Mouse (Mus musculus) heart, embryonic 16.5 days (tissue): Measurements from ENCODE around the gene Ncl. TPM values are rescaled to one million over a fixed set of nuclear protein-coding genes. Genes with fewer than 3 reads are reported as not detected.

Source experiments
- ATAC-seq: fragments of 200-750 bp; cut with Nextera tagmentation; replicated peaks from 2 replicates; pipeline ENCODE4 v1.8.0; 2017; ENCODE audit warnings: moderate number of reproducible peaks; ENCODE audit not compliant: insufficient read depth, low FRiP score; ENCODE audit errors: extremely low read depth
- H3K27ac ChIP-seq: fragments of 300-500 bp; sonication (generic); 2 replicates; pipeline ENCODE4 v1.5.1; 2014; ENCODE audit warnings: mild to moderate bottlenecking, low read length, control low read depth, moderate library complexity
- H3K27me3 ChIP-seq: fragments of 300-500 bp; sonication (generic); 2 replicates; pipeline ENCODE4 v1.6.1; 2014; ENCODE audit warnings: low read length, mixed read lengths; ENCODE audit not compliant: control insufficient read depth, insufficient read depth
- H3K36me3 ChIP-seq: fragments of 300-500 bp; sonication (generic); 2 replicates; pipeline ENCODE4 v1.6.1; 2014; ENCODE audit not compliant: control insufficient read depth, insufficient read depth
- H3K4me1 ChIP-seq: fragments of 300-500 bp; sonication (generic); 2 replicates; pipeline ENCODE4 v1.6.1; 2014; ENCODE audit warnings: low read length, mixed read lengths; ENCODE audit not compliant: control insufficient read depth, insufficient read depth
- H3K4me2 ChIP-seq: fragments of 300-500 bp; sonication (generic); 2 replicates; pipeline ENCODE4 v1.6.1; 2014; ENCODE audit warnings: low read depth, mild to moderate bottlenecking, control low read depth, low read length
- H3K4me3 ChIP-seq: fragments of 300-500 bp; sonication (generic); 2 replicates; pipeline ENCODE4 v1.5.1; 2014; ENCODE audit warnings: mild to moderate bottlenecking, control low read depth, low read length
- H3K9ac ChIP-seq: fragments of 300-500 bp; sonication (generic); 2 replicates; pipeline ENCODE4 v1.6.1; 2014; ENCODE audit warnings: low read length, control low read depth
- H3K9me3 ChIP-seq: fragments of 300-500 bp; sonication (generic); replicated peaks from 2 replicates; pipeline ENCODE4 v1.6.1; 2016; ENCODE audit warnings: low read length; ENCODE audit not compliant: control insufficient read depth
- WGBS: fragments of 180-500 bp; shearing (Covaris S2); extraction: QIAGEN DNeasy Blood & Tissue Kit; methylation state at CpG from one replicate; pipeline ENCODE4 v1.1.7; 2014; 5-methylcytosine and 5-hydroxymethylcytosine counted together
- polyA plus RNA-seq: library from polyadenylated mRNA; unstranded; fragments of >200 nt; fragmentation: Nextera tagmentation; extraction: Ambion mirVana; gene quantifications from 2 replicates; pipeline ENCODE4 v1.2.1, GENCODE M21; 2015

Ncl gene
- polyA plus RNA-seq, result 230 and 276 TPM in 2 replicates

GRCm38 (mm10) chr1:86358906-86359797 is at the start of gene Ncl:
Gene Ncl (minus strand): TSS chr1:86359400.
- Histone ChIP-seq H3K27me3 (no peaks in the 10 kb centered on the region), H3K9ac (peak within 1 kb of the TSS; percentile 90), H3K36me3 (peaks cover 30% of the 10 kb centered on the region), H3K27ac (peak within 1 kb of the TSS; percentile 98), H3K4me1 (peaks cover 14% of the 10 kb centered on the region), H3K9me3 (no peaks in the 10 kb centered on the region), H3K4me3 (peak within 1 kb of the TSS; percentile 70), H3K4me2 (peak within 1 kb of the TSS; percentile 87)
- peak; percentile 98 for ATAC-seq
- WGBS, result under 1% methylated on average over 101 of the region's 102 CpGs

DNA sequence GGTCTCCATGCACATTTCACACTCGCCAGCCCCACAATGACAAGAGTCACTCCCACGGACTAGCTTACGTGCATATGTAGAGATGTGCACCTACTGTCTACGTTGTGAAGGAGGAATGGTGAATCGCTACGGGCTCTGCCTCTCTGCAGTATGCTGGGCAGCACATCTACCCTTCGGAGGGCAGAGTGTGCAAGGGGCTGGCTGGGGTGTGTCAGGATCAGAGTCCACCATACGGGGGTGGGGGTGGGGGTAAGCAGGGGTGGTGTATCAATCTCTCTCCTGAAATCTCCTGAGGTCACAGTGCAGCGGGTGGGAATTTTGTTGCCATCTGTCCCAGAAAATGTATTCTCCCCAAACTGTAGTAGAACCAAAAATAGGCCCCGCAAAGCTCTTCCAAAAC is 49.3 kb upstream of the Ncl start:
- ATAC-seq, result no peak
- Histone ChIP-seq H3K9ac (no peak overlapping the region), H3K27ac (no peak overlapping the region), H3K9me3 (peaks cover 5% of the 10 kb centered on the region; the same call in 1 of the 2 replicates), H3K36me3 (no peaks in the 10 kb centered on the region), H3K27me3 (no peaks in the 10 kb centered on the region), H3K4me2 (no peak overlapping the region), H3K4me1 (peaks cover 7% of the 10 kb centered on the region), H3K4me3 (no peak overlapping the region)
- 82% methylated on average over 10 of the region's 10 CpGs for WGBS

DNA sequence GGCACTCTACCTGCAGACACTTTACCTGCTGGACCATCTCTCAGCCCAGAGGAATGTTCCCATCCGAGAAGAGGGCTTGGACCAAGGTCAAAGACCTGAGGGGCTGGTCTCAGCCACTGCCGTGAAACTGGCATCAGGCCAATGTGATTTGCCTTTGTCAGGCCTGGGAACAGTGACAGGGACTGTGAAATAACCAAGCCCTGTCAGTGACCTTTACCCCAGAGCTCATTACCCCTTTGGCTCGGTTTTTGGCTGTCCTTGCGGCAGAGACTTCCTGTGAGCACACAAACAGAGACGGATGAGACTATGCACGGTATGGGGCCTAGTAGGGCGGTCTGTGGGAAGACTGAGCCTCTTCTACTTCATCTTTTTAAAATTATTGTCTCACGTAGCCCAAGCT is 47.7 kb upstream of the Ncl start:
- Histone ChIP-seq H3K4me2 (no peak overlapping the region), H3K27ac (peak overlapping the region; percentile 31), H3K9ac (no peak overlapping the region), H3K27me3 (no peaks in the 10 kb centered on the region), H3K36me3 (no peaks in the 10 kb centered on the region), H3K4me3 (no peak overlapping the region), H3K4me1 (peaks cover 7% of the 10 kb centered on the region), H3K9me3 (peaks cover 5% of the 10 kb centered on the region; the same call in 1 of the 2 replicates)
- no peak for ATAC-seq
- WGBS, result 41% methylated on average over 8 of the region's 8 CpGs

DNA sequence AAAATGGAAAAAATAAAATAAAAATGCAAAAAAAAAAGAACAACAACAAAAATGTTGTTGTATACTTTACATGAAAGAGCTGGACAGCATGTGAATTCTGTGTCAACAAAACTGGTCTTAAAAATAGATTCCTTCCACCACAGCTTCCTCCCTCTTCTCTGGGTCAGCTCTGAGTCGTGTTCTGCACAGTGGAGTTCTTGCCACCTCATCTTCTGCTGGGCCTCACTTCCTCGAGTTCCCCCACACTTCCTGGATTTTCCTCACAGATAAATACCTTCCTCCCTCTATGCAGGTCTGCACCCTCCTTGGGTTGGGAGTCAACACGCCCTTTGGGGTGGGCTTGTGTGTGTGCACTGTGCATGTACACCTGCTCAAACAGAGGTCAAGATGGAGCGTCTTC is 47.1 kb upstream of the Ncl start:
- Histone ChIP-seq H3K4me3 (no peak overlapping the region), H3K9ac (no peak overlapping the region), H3K36me3 (no peaks in the 10 kb centered on the region), H3K4me2 (no peak overlapping the region), H3K27ac (no peak overlapping the region; the same call in 1 of the 2 replicates), H3K9me3 (peaks cover 5% of the 10 kb centered on the region; the same call in 1 of the 2 replicates), H3K4me1 (peaks cover 7% of the 10 kb centered on the region), H3K27me3 (no peaks in the 10 kb centered on the region)
- 58% methylated on average over 4 of the region's 4 CpGs for WGBS
- no peak for ATAC-seq

DNA sequence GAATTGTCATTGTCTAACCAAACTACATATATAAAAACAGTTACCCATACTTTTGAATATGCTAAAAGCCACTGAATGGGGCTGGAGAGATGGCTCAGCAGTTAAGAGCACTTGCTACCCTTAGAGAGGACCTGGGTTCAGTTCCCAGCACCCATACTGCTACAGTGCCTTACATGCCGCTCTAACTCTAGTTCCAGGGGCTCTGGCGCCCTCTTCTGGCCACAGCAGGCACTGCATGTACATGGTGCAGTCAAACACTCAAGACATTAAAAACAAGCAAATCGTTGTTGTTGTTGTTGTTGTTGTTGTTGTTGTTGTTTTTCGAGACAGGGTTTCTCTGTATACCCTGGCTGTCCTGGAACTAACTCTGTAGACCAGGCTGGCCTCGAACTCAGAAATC is 45.6 kb upstream of the Ncl start:
- H3K9ac ChIP-seq, result no peak overlapping the region
- peaks cover 5% of the 10 kb centered on the region; the same call in 1 of the 2 replicates for H3K9me3 ChIP-seq
- no peak overlapping the region for H3K4me2 ChIP-seq
- peaks cover 11% of the 10 kb centered on the region for H3K4me1 ChIP-seq
- no peak overlapping the region for H3K4me3 ChIP-seq
- ATAC-seq, result no peak
- H3K36me3 ChIP-seq, result no peaks in the 10 kb centered on the region
- H3K27me3 ChIP-seq, result no peaks in the 10 kb centered on the region
- WGBS, result 55% methylated on average over 5 of the region's 5 CpGs
- no peak overlapping the region for H3K27ac ChIP-seq

DNA sequence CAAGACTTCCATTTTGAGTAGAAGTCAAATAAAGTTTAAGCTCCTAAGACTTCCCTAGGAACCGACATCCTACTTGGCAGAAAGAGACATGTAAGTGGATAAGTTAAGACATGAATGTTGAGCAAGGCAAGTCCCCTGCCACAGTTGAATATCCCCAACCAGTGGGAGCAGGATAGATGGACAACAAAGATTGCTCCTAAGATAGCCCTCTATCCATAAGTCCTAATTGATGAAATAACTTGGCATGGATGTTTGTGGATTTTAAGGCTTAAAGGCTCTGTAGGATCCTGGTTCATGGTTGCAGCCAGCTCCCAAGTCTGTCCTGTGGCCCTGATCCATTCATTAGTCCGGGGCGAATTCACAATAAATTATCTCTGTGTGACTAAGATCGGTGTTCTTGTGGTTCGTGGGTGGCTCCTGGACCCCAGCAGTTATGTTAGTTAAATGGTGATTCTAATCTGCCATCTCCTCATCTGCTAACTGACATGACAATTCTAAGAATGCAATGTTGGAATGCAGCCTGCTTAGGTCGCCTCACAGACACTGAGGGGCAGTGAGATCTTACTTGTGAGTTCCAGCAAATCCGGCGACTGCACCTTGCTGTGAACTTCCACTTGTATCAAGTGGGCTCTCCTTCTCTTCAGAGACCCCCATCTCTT is 41.0 kb upstream of the Ncl start:
- no peak overlapping the region for H3K9ac ChIP-seq
- H3K27ac ChIP-seq, result no peak overlapping the region
- H3K4me1 ChIP-seq, result peaks cover 4% of the 10 kb centered on the region; the same call in 1 of the 2 replicates
- no peak overlapping the region for H3K4me3 ChIP-seq
- no peak overlapping the region for H3K4me2 ChIP-seq
- peaks cover 5% of the 10 kb centered on the region; the same call in 1 of the 2 replicates for H3K9me3 ChIP-seq
- H3K27me3 ChIP-seq, result no peaks in the 10 kb centered on the region
- H3K36me3 ChIP-seq, result no peaks in the 10 kb centered on the region
- 54% methylated on average over 8 of the region's 8 CpGs for WGBS
- no peak for ATAC-seq

GRCm38 (mm10) chr1:86399322-86399721 is 40.1 kb upstream of the Ncl start:
- WGBS, result 68% methylated on average over 3 of the region's 3 CpGs
- no peak overlapping the region for H3K4me3 ChIP-seq
- no peak overlapping the region for H3K4me2 ChIP-seq
- no peak overlapping the region for H3K9ac ChIP-seq
- no peak for ATAC-seq
- peaks cover 4% of the 10 kb centered on the region; the same call in 1 of the 2 replicates for H3K4me1 ChIP-seq
- no peaks in the 10 kb centered on the region for H3K36me3 ChIP-seq
- no peaks in the 10 kb centered on the region for H3K27me3 ChIP-seq
- H3K9me3 ChIP-seq, result no peaks in the 10 kb centered on the region
- no peak overlapping the region for H3K27ac ChIP-seq

GRCm38 (mm10) chr1:86398222-86398621 is 39.0 kb upstream of the Ncl start:
- H3K4me3 ChIP-seq, result no peak overlapping the region
- no peak overlapping the region for H3K9ac ChIP-seq
- no peak for ATAC-seq
- H3K27me3 ChIP-seq, result no peaks in the 10 kb centered on the region
- no peaks in the 10 kb centered on the region for H3K9me3 ChIP-seq
- no peak overlapping the region for H3K27ac ChIP-seq
- H3K4me1 ChIP-seq, result peaks cover 8% of the 10 kb centered on the region; the same call in 1 of the 2 replicates
- H3K36me3 ChIP-seq, result no peaks in the 10 kb centered on the region
- H3K4me2 ChIP-seq, result no peak overlapping the region
- 49% methylated on average over 7 of the region's 7 CpGs for WGBS

DNA sequence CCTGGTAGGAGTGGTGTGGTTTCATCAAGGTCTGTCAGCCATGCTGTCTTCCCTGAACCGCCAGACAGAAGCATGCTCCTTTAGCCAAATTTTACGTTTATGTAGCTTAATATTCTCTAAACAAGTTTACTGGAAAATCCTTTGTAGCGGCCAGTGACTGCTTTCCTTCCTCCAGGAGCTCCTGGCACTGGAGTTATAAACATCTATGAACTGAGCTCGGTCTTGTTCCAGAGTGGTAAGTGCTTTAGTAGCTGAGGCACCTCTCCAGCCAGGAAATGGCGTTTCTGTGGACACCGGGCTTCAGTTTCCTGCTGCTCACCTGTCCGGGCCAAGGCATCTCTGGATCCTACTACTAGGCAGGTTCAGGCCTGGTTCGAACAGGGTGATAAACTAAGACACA is 38.4 kb upstream of the Ncl start:
- H3K9ac ChIP-seq, result no peak overlapping the region
- peaks cover 8% of the 10 kb centered on the region; the same call in 1 of the 2 replicates for H3K4me1 ChIP-seq
- no peak overlapping the region for H3K4me2 ChIP-seq
- WGBS, result 76% methylated on average over 8 of the region's 8 CpGs
- no peak for ATAC-seq
- no peaks in the 10 kb centered on the region for H3K27me3 ChIP-seq
- no peaks in the 10 kb centered on the region for H3K36me3 ChIP-seq
- H3K9me3 ChIP-seq, result no peaks in the 10 kb centered on the region
- no peak overlapping the region for H3K4me3 ChIP-seq
- H3K27ac ChIP-seq, result no peak overlapping the region
